Mouse (Mus musculus): Measurements from ENCODE around the gene Sh3tc1. TPM values are rescaled to one million over a fixed set of nuclear protein-coding genes. Genes with fewer than 3 reads are reported as not detected.

The Sh3tc1 gene
- polyA plus RNA-seq, 1 experiment from 2014 or later, result 1.3 TPM

DNA sequence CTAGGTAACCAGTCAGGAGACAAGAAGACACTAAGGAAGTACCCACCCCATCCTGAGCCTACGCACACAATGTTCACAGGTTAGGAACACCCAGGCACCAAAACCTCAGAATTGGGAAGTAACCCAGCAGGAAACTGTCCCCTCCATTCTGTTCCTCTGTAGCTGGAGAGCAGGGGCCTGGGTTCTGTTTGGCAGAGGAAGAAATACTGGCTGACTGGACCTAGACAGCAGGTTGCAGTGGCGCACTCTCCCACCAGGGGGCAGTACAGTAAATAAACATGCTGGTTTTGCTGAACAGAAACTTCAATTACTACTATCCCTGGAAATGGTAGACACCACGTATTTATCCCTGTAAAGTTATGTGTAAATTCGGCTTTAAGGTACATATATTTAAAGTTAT lies 7.1 kb upstream of the Sh3tc1 start:
- no peaks in the 10 kb centered on the region for H3K4me1 ChIP-seq (ENCODE audit: control insufficient read depth, insufficient read depth, low read length)
- H3K36me3 ChIP-seq (ENCODE audit: control insufficient read depth, insufficient read depth, low read length), result no peaks in the 10 kb centered on the region
- ATAC-seq (ENCODE audit: low read depth), result no peak
- H3K4me2 ChIP-seq (ENCODE audit: low read depth, low read length), result no peak overlapping the region
- H3K27ac ChIP-seq (ENCODE audit: low read depth, low read length), result no peak overlapping the region
- no peaks in the 10 kb centered on the region for H3K27me3 ChIP-seq (ENCODE audit: control insufficient read depth, insufficient read depth, low read length)
- H3K4me3 ChIP-seq (ENCODE audit: low read depth, low read length), result no peak overlapping the region
- H3K9ac ChIP-seq (replicated peaks; ENCODE audit: low read depth, low read length), result no peak overlapping the region
- H3K9me3 ChIP-seq (ENCODE audit: control insufficient read depth, low read length), result no peaks in the 10 kb centered on the region
- 29% methylated on average over 4 of the region's 4 CpGs for WGBS

DNA sequence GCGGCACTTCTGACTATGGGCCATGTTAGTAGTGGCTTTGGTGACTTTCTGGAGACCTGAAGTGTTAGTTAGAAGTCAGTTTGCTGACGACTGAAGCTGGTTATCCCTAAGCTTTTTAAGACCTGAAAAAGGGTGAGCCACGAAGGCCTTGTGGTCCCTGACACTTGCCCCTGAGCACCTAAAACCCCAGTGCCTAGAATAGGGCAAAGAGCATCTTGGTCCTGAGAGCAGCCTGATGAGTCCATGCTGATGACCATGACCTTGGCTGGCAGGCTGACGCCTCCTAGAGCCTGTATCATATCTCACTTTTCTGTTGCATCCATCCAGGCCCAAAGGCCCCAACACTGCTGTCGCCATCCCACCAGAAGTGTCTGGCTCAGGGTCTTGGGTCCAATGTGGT lies 5.6 kb upstream of the Sh3tc1 start:
- no peak overlapping the region for H3K9ac ChIP-seq (replicated peaks; ENCODE audit: low read depth, low read length)
- no peak for ATAC-seq (ENCODE audit: low read depth)

DNA sequence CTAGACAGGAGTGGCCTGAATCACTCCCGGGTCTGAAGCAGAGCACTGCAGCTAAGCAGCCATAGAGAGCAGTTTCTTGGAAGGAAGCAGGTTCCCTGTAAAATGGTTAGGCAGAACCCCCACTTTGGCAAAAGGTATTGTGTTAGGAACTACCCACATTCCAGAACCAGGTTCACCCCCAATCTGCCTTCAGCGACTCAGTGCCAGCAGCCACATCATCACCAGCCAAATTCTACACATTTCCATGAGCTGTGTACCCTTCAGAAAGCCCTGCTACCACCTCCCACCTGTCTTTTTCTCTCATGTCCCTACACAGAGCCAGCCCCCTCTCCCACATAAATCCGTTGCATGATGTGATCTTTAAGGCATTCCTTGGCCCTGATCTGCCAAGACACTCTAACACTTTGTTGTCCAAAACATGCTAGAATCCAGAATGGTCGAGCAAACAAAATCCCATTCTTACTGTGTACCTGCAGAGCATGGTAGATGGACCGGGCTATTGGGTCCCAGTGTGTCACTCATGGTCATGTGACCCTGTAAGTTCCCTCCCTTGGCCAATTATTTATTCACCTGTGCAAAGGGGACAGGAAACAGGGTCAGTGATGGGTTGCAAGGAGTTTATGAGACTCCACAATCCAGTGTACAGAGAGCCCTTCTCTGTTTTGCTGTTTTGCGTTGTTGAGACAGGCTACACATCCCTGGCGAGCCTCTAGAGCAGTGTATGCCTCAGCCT lies 4.4 kb upstream of the Sh3tc1 start:
- no peaks in the 10 kb centered on the region; the same call in 1 of the 2 replicates for H3K27me3 ChIP-seq (ENCODE audit: control insufficient read depth, insufficient read depth, low read length)
- H3K36me3 ChIP-seq (ENCODE audit: control insufficient read depth, insufficient read depth, low read length), result no peaks in the 10 kb centered on the region
- no peak overlapping the region for H3K4me3 ChIP-seq (ENCODE audit: low read depth, low read length)
- 86% methylated on average over 7 of the region's 7 CpGs for WGBS
- no peak overlapping the region for H3K4me2 ChIP-seq (ENCODE audit: low read depth, low read length)
- H3K9ac ChIP-seq (replicated peaks; ENCODE audit: low read depth, low read length), result no peak overlapping the region
- H3K4me1 ChIP-seq (ENCODE audit: control insufficient read depth, insufficient read depth, low read length), result no peaks in the 10 kb centered on the region
- H3K9me3 ChIP-seq (ENCODE audit: control insufficient read depth, low read length), result no peaks in the 10 kb centered on the region
- no peak overlapping the region for H3K27ac ChIP-seq (ENCODE audit: low read depth, low read length)
- ATAC-seq (ENCODE audit: low read depth), result no peak

More for the DNA sequence above, 5.6 kb upstream of the Sh3tc1 start:
- H3K36me3 ChIP-seq (ENCODE audit: control insufficient read depth, insufficient read depth, low read length), result no peaks in the 10 kb centered on the region
- no peaks in the 10 kb centered on the region for H3K9me3 ChIP-seq (ENCODE audit: control insufficient read depth, low read length)
- no peaks in the 10 kb centered on the region; the same call in 1 of the 2 replicates for H3K27me3 ChIP-seq (ENCODE audit: control insufficient read depth, insufficient read depth, low read length)
- H3K4me2 ChIP-seq (ENCODE audit: low read depth, low read length), result no peak overlapping the region
- H3K4me1 ChIP-seq (ENCODE audit: control insufficient read depth, insufficient read depth, low read length), result no peaks in the 10 kb centered on the region
- H3K4me3 ChIP-seq (ENCODE audit: low read depth, low read length), result no peak overlapping the region
- 93% methylated on average over 5 of the region's 5 CpGs for WGBS
- no peak overlapping the region for H3K27ac ChIP-seq (ENCODE audit: low read depth, low read length)

DNA sequence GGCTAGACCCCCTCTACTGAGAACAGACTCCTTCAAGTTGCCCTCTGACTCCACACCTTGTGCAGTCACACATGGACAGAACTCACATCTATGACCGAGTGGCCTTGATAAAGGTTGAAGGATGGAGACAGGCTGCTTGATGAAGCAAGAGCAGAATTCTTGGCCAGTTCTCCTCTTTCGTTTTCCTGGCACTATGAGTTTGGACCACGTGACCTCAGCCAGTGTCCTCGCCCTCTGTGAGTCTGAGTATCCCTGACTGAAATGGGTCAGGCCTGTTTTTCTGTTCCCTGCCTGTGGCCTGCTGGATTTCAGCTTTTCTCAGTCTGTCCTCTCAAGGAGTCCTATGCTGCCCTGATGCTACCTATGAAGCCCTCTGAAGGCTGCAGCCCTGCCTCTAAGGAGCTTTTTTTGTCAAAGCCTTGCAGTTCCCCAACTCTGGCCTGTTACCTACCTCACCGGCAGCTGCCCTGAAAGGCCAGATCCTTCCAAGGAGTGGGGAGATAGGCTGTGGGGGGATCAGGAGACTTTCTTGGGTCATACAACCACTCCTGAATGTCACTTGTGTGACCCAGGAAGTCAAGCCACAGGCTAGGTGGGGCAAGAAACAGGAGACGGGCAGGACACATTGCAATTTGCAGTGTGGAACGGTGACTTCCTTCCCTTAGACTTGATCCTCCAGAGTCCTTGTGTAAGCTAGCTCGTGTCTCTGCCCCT lies 3.6 kb upstream of the Sh3tc1 start:
- Histone ChIP-seq H3K9me3 (ENCODE audit: control insufficient read depth, low read length) (no peaks in the 10 kb centered on the region), H3K27ac (ENCODE audit: low read depth, low read length) (no peak overlapping the region), H3K36me3 (ENCODE audit: control insufficient read depth, insufficient read depth, low read length) (no peaks in the 10 kb centered on the region), H3K27me3 (ENCODE audit: control insufficient read depth, insufficient read depth, low read length) (no peaks in the 10 kb centered on the region; the same call in 1 of the 2 replicates), H3K4me3 (ENCODE audit: low read depth, low read length) (no peak overlapping the region), H3K9ac (replicated peaks; ENCODE audit: low read depth, low read length) (no peak overlapping the region), H3K4me2 (ENCODE audit: low read depth, low read length) (no peak overlapping the region), H3K4me1 (ENCODE audit: control insufficient read depth, insufficient read depth, low read length) (no peaks in the 10 kb centered on the region)
- WGBS, result 79% methylated on average over 8 of the region's 8 CpGs
- no peak for ATAC-seq (ENCODE audit: low read depth)

DNA sequence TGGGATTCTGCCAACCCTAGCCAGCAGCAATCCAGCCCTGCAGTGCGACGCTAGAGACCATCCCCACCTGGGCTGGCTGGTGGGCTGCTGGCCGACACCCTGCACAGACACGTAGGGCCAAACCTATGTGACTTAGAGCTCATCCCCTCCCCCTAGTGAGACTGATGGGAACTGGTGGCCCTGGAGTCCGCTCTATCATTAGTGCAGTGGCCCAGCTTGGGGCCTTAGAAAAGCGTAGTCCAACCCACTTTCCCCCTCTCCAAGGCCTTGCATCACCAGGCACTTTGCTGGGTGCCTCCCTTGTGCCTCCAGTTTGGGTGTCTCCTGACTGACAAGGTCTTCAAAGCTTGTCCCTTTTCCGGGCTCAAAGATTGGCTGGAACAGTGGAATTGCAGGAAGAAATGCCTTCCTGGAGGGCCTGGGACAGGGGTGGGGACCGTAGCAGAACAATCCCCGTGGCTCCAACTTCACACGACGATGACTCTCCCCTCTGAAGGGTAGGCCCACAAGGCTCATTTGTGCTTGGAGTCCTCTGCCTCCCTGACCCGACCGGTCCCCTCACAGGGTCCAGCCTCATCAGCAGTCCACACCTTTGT lies 1.5 kb upstream of the Sh3tc1 start:
- Histone ChIP-seq H3K4me2 (ENCODE audit: low read depth, low read length) (no peak overlapping the region), H3K27me3 (ENCODE audit: control insufficient read depth, insufficient read depth, low read length) (no peaks in the 10 kb centered on the region; the same call in 1 of the 2 replicates), H3K27ac (ENCODE audit: low read depth, low read length) (no peak overlapping the region), H3K4me3 (ENCODE audit: low read depth, low read length) (no peak overlapping the region), H3K9ac (replicated peaks; ENCODE audit: low read depth, low read length) (no peak overlapping the region), H3K36me3 (ENCODE audit: control insufficient read depth, insufficient read depth, low read length) (no peaks in the 10 kb centered on the region), H3K9me3 (ENCODE audit: control insufficient read depth, low read length) (no peaks in the 10 kb centered on the region), H3K4me1 (ENCODE audit: control insufficient read depth, insufficient read depth, low read length) (no peaks in the 10 kb centered on the region)
- ATAC-seq (ENCODE audit: low read depth), result no peak
- 51% methylated on average over 13 of the region's 13 CpGs for WGBS

DNA sequence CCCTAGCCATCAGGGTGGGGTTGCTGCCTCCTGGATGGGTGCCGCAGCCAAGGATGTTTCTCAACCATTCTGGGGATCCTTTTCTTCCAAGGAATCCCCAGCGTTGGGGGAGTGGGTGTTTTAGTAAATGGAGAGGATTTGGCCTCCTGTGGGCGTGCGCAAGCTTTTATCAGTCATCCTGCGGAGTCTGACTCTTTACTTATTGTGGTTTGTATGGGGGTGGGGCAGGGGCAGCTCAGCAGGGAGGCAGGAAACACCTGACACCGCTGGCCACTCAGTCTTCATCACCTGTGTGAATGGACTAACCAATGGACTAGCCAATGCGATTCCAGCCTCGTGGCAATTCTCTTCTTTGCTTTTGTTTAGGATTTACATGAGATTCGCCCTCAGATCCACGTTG lies 929 bp upstream of the Sh3tc1 start:
- WGBS, result 10% methylated on average over 10 of the region's 10 CpGs
- ATAC-seq (ENCODE audit: low read depth), result no peak

DNA sequence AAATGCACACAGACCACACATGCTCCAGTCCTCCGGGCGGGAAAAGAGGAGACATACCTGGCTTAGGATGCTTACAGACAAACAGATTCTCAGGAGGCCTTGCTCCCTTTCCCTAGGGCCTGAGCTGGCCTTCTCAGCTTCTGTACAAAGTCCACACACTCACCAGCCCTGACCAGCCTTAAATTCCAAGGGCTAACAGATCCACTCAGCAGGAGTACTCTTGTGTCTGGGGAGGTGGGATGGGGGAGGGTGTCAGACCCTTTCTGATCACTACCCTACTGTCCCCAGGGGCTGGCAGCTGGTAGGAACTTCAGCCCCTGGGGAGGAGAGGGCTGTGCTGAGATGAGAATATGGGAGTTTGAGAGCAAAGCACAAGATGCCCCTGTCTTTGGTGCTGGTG lies 782 bp downstream of the Sh3tc1 start:
- H3K9me3 ChIP-seq (ENCODE audit: control insufficient read depth, low read length), result no peaks in the 10 kb centered on the region
- WGBS, result 81% methylated on average over 2 of the region's 2 CpGs
- H3K4me3 ChIP-seq (ENCODE audit: low read depth, low read length), result no peak overlapping the region
- H3K27ac ChIP-seq (ENCODE audit: low read depth, low read length), result no peak overlapping the region
- ATAC-seq (ENCODE audit: low read depth), result no peak
- H3K4me1 ChIP-seq (ENCODE audit: control insufficient read depth, insufficient read depth, low read length), result no peaks in the 10 kb centered on the region
- no peak overlapping the region for H3K9ac ChIP-seq (replicated peaks; ENCODE audit: low read depth, low read length)
- no peaks in the 10 kb centered on the region for H3K36me3 ChIP-seq (ENCODE audit: control insufficient read depth, insufficient read depth, low read length)
- no peaks in the 10 kb centered on the region; the same call in 1 of the 2 replicates for H3K27me3 ChIP-seq (ENCODE audit: control insufficient read depth, insufficient read depth, low read length)
- H3K4me2 ChIP-seq (ENCODE audit: low read depth, low read length), result no peak overlapping the region

More for the DNA sequence above, 929 bp upstream of the Sh3tc1 start:
- Histone ChIP-seq H3K36me3 (ENCODE audit: control insufficient read depth, insufficient read depth, low read length) (no peaks in the 10 kb centered on the region), H3K4me1 (ENCODE audit: control insufficient read depth, insufficient read depth, low read length) (no peaks in the 10 kb centered on the region), H3K9me3 (ENCODE audit: control insufficient read depth, low read length) (no peaks in the 10 kb centered on the region), H3K4me3 (ENCODE audit: low read depth, low read length) (no peak overlapping the region), H3K9ac (replicated peaks; ENCODE audit: low read depth, low read length) (no peak overlapping the region), H3K4me2 (ENCODE audit: low read depth, low read length) (no peak overlapping the region), H3K27me3 (ENCODE audit: control insufficient read depth, insufficient read depth, low read length) (no peaks in the 10 kb centered on the region; the same call in 1 of the 2 replicates), H3K27ac (ENCODE audit: low read depth, low read length) (no peak overlapping the region)

DNA sequence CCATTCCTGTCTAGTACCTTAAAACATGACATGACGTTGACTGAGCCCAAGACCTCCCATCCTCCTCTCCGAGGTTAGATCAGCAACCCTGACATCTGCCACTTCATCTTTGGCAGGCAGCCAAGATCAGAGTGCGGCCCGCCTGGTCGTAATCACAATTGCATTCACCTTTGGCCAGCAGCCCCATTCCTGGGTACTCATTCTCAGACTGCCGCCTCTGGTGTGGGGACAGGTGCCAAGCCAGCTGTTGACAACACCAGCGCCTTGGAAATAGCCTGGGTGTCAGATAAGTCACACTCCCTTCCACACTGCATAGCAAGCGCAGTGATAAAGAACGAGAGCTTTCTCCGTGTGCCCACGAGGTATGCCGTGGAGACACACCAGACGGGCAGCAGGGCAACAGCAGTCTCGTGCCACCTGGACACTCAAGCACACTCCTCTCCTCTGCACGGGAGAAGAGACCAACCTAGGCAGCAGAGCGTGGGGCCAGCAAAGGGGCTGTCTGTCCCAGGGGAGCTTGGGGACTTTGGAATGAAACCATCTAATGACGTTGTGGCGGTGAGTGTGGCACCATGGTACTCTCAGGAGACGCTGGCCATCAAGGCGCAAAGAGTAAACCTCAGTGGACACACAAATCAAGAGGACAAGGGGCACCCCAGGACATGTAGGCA lies 2.4 kb downstream of the Sh3tc1 start:
- Histone ChIP-seq H3K27ac (ENCODE audit: low read depth, low read length) (no peak overlapping the region), H3K27me3 (ENCODE audit: control insufficient read depth, insufficient read depth, low read length) (no peaks in the 10 kb centered on the region; the same call in 1 of the 2 replicates), H3K4me3 (ENCODE audit: low read depth, low read length) (no peak overlapping the region), H3K4me2 (ENCODE audit: low read depth, low read length) (no peak overlapping the region), H3K9ac (replicated peaks; ENCODE audit: low read depth, low read length) (no peak overlapping the region), H3K4me1 (ENCODE audit: control insufficient read depth, insufficient read depth, low read length) (no peaks in the 10 kb centered on the region), H3K9me3 (ENCODE audit: control insufficient read depth, low read length) (no peaks in the 10 kb centered on the region), H3K36me3 (ENCODE audit: control insufficient read depth, insufficient read depth, low read length) (no peaks in the 10 kb centered on the region)
- WGBS, result 72% methylated on average over 20 of the region's 20 CpGs
- no peak for ATAC-seq (ENCODE audit: low read depth)
